Mouse (Mus musculus) embryonic fibroblast, embryonic 13.5 days (primary cell): Measurements from ENCODE around the gene Dpp6.

Experiments used
- CTCF ChIP-seq: IDR thresholded peaks from 2 replicates; pipeline ENCODE4 v1.5.1; 2011; ENCODE audit warnings: mild to moderate bottlenecking, control low read depth, low read length, moderate library complexity, borderline replicate concordance; ENCODE audit not compliant: insufficient read depth
- POLR2A ChIP-seq: IDR thresholded peaks from 2 replicates; pipeline ENCODE4 v1.6.1; 2011; ENCODE audit warnings: low read depth, mild to moderate bottlenecking, control low read depth, low read length, moderate library complexity

DNA sequence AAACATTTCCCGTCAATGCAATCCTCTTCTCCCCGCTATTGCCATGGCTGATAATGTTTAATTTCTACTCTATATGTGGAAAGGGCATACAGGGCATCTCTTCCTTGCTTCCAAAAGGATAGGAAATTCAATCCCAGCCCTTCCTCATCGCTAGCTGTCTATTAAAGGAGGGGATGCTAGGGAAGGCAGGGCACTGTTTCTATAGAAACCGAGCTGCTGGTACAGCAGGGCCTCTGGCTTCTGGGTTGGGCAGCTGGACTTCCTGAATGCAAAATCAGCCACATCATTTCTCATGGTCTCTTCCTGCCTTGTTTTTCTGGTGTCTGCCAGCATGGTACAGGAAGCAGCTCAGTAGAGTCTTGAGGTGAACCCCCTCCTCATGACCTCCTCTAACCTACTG is 243.1 kb downstream of the Dpp6 start:
- TF ChIP-seq CTCF (no peak), POLR2A (no peak)
